Mouse (Mus musculus): ENCODE results near the gene Slc47a1.

GRCm38 (mm10) chr11:61352138-61352651 lies 25.9 kb downstream of the Slc47a1 start:
- TF ChIP-seq CHD2 (IDR thresholded peaks at IDR 0.05; ENCODE audit: low read depth, low read length) (no peak), ZC3H11A (IDR thresholded peaks at IDR 0.05; ENCODE audit: borderline replicate concordance, low read depth, low read length) (no peak), HCFC1 (IDR thresholded peaks at IDR 0.05; ENCODE audit: borderline replicate concordance, insufficient read depth, low read length) (no peak), MAFK (IDR thresholded peaks at IDR 0.05; ENCODE audit: insufficient read depth, low read depth, low read length) (no peak)
